Mouse (Mus musculus): ENCODE measurements around the gene Dazl. TPM values are rescaled to one million over a fixed set of nuclear protein-coding genes. Genes with fewer than 3 reads are reported as not detected.
"Not testable (repeated sequence)": the region's sequence is repeated elsewhere in the genome, so short reads cannot be mapped to it uniquely, and the experiment has no call there.

The Dazl gene
- polyA plus RNA-seq, 1 experiment from 2014 or later = 0.14 TPM

GRCm38 (mm10) chr17:50261615-50262014 lies 31.8 kb downstream of the Dazl start:
- H3K27ac ChIP-seq; H3K9me3 ChIP-seq; H3K36me3 ChIP-seq; H3K4me2 ChIP-seq; H3K4me3 ChIP-seq (replicated peaks); H3K4me1 ChIP-seq; ATAC-seq (ENCODE audit: insufficient read depth, low FRiP score, low read depth); H3K27me3 ChIP-seq (replicated peaks); H3K9ac ChIP-seq: not testable (repeated sequence)
- 56% methylated on average over 4 of the region's 4 CpGs for WGBS

- H3K27ac ChIP-seq = no peak overlapping the region
- no peak for ATAC-seq (ENCODE audit: insufficient read depth, low FRiP score, low read depth)
- no peaks in the 10 kb centered on the region for H3K27me3 ChIP-seq (replicated peaks)
- H3K36me3 ChIP-seq = no peaks in the 10 kb centered on the region
- no peak overlapping the region for H3K4me3 ChIP-seq (replicated peaks)
- H3K9me3 ChIP-seq = no peaks in the 10 kb centered on the region
- H3K4me2 ChIP-seq = no peak overlapping the region
- no peaks in the 10 kb centered on the region for H3K4me1 ChIP-seq
- H3K9ac ChIP-seq = no peak overlapping the region
- WGBS = 85% methylated on average over 6 of the region's 6 CpGs
These were observed 32.6 kb downstream of the Dazl start for GRCm38 (mm10) chr17:50260856-50261255.

DNA sequence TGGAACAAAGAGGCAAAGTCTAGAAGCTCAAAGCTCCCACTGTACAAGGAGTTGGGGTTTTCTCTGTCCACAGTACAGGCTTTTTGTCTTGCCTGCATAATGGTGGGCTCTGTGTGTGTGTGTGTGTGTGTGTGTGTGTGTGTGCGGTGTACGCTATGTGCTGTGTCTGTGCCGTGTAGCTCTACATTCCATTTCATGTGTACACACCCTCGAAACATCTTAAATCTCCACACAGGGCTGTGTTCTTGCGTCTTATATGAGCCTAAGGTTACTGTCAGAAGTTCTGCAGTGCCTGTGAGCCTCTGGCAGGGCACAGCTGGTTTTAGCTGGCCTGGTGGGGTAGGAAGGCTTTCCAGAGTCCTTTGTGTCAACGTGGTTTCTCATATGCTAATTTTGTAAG lies 46.8 kb downstream of the Dazl start:
- Histone ChIP-seq H3K4me2 (no peak overlapping the region), H3K9me3 (no peaks in the 10 kb centered on the region), H3K4me3 (replicated peaks) (no peak overlapping the region), H3K27ac (no peak overlapping the region), H3K9ac (no peak overlapping the region), H3K36me3 (no peaks in the 10 kb centered on the region), H3K4me1 (no peaks in the 10 kb centered on the region), H3K27me3 (replicated peaks) (no peaks in the 10 kb centered on the region)
- 83% methylated on average over 6 of the region's 6 CpGs for WGBS
- ATAC-seq (ENCODE audit: insufficient read depth, low FRiP score, low read depth) = no peak

GRCm38 (mm10) chr17:50244675-50245074 lies 48.8 kb downstream of the Dazl start:
- 47% methylated on average over 4 of the region's 4 CpGs for WGBS
- no peak overlapping the region for H3K27ac ChIP-seq
- no peak overlapping the region for H3K4me2 ChIP-seq
- no peak overlapping the region for H3K4me3 ChIP-seq (replicated peaks)
- H3K27me3 ChIP-seq (replicated peaks) = no peaks in the 10 kb centered on the region
- no peak overlapping the region for H3K9ac ChIP-seq
- no peak for ATAC-seq (ENCODE audit: insufficient read depth, low FRiP score, low read depth)
- no peaks in the 10 kb centered on the region for H3K36me3 ChIP-seq
- no peaks in the 10 kb centered on the region for H3K4me1 ChIP-seq
- no peaks in the 10 kb centered on the region for H3K9me3 ChIP-seq

DNA sequence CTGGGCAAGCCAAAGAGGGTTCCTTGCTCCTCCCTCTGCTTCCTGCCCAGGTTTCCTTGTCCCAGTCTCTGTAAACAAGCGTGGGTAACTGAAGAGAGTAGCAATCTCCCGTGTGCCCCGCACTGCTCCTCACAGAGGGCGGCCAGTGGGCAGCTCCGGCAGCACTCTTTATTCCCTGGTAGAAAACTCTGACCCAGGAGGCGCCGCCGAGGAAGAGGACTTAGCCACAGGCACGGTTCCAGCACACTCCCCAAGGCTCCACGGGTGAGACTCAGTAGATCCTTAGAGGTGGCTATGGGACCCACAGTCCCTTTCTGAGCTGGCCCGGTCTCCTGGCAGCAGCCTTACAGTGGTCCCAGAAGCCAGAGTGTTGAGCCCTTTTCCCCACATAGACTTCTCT lies 50.1 kb downstream of the Dazl start:
- Histone ChIP-seq H3K27me3 (replicated peaks) (no peaks in the 10 kb centered on the region), H3K36me3 (no peaks in the 10 kb centered on the region), H3K9ac (no peak overlapping the region), H3K9me3 (no peaks in the 10 kb centered on the region), H3K4me2 (no peak overlapping the region), H3K27ac (no peak overlapping the region), H3K4me1 (no peaks in the 10 kb centered on the region), H3K4me3 (replicated peaks) (no peak overlapping the region)
- 82% methylated on average over 11 of the region's 11 CpGs for WGBS
- no peak for ATAC-seq (ENCODE audit: insufficient read depth, low FRiP score, low read depth)

DNA sequence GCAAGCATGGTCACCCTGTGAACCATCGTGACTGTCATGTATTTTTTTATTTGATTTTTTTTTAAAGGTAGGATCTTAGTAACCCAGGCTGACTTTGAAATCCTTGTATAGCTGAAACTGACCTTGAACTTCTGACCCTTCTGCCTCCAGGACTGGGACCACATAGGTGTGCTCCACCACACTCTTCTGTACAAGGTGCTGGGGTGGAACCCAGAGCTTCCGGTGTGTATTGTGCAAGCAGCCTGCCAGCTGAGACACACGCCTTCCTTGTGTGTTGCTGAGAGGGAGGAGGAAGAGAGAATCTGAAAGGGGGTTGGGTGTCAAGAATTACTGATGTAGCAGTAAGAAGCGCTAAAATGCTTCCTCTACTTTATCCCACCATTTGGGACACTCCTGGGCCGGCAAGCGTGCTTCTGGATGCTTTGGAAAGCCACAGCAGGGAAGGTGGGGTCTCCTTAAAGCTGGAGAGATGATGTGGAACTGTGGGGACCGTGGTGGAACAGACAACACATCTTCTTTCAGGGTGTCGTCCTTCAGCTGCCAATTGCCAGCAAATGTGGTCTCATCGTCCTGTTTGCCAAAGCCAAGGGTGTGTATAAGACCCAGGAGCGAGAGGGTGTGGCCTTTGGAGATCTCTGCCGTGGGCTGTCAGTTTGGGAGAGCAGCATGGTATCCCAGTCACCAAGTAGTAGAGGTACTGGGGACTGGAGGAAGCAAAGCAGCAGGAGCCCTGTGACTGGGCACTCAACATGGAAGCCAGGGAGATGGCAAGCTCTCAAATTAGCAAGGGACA lies 55.4 kb downstream of the Dazl start:
- ATAC-seq (ENCODE audit: insufficient read depth, low FRiP score, low read depth) = no peak
- no peak overlapping the region for H3K9ac ChIP-seq
- H3K27me3 ChIP-seq (replicated peaks) = 0 out of 2 replicates have a peak, but pooled peaks cover 6% of the 10 kb centered on the region
- H3K4me1 ChIP-seq = no peaks in the 10 kb centered on the region
- no peak overlapping the region for H3K4me2 ChIP-seq
- no peaks in the 10 kb centered on the region for H3K36me3 ChIP-seq
- no peaks in the 10 kb centered on the region for H3K9me3 ChIP-seq
- no peak overlapping the region for H3K4me3 ChIP-seq (replicated peaks)
- H3K27ac ChIP-seq = no peak overlapping the region
- 55% methylated on average over 11 of the region's 11 CpGs for WGBS

DNA sequence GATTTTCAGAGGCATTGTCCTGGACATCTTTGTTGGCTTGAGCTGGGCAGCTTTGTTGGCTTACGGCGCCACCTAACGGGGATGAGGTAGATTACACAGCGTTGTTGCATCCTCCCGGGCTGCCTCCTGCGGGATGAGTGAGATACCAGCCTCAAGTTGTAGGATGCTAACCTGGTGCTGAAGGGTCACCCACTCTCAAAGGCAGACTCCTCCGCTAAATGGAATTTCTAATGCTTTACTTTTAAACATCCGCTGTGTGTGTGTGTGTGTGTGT lies 56.1 kb downstream of the Dazl start:
- Histone ChIP-seq H3K27me3 (replicated peaks) (0 out of 2 replicates have a peak, but pooled peaks cover 6% of the 10 kb centered on the region), H3K27ac (no peak overlapping the region), H3K36me3 (no peaks in the 10 kb centered on the region), H3K9me3 (no peaks in the 10 kb centered on the region), H3K4me2 (no peak overlapping the region), H3K4me3 (replicated peaks) (no peak overlapping the region), H3K4me1 (no peaks in the 10 kb centered on the region), H3K9ac (no peak overlapping the region)
- ATAC-seq (ENCODE audit: insufficient read depth, low FRiP score, low read depth) = no peak
- 4% methylated on average over 8 of the region's 8 CpGs for WGBS

DNA sequence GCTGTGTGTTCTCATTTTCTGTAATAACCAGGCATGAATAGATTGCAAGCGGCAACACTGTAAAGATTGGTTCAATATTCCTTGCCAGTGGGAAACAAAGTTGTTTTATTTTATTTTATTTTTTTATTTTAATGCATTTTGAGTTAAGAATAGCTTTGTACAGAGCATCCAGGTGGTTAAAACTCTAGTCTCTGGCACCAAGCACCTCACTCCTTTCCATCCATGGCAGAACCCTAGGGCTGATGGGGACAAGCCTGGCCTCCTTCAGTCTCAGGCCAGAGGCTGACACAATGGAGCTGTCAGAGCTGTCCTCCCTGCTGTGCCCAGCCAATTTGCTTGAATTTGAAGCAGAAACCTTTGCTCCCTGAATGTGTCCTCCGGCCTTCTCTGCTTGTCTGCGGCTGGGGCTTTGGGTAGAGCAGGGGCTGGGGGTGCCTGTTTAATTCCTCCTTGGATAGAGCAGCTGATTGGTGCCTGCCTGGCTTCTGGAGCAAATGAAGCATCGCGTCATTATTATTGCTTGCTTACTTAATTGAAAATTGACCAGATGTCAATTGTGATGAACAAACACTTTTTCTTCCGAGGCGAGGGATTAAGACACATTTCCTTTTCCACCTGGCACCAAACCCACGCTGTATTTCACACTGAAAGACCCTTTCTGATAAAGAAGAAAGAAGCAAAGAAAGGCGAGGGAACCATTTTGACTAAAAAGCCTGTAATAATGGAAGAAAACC lies 56.6 kb downstream of the Dazl start:
- WGBS = 51% methylated on average over 9 of the region's 9 CpGs
- no peak for ATAC-seq (ENCODE audit: insufficient read depth, low FRiP score, low read depth)
- H3K27ac ChIP-seq = no peak overlapping the region
- H3K9me3 ChIP-seq = no peaks in the 10 kb centered on the region
- no peak overlapping the region for H3K9ac ChIP-seq
- 0 out of 2 replicates have a peak, but pooled peaks cover 6% of the 10 kb centered on the region for H3K27me3 ChIP-seq (replicated peaks)
- H3K36me3 ChIP-seq = no peaks in the 10 kb centered on the region
- no peaks in the 10 kb centered on the region for H3K4me1 ChIP-seq
- H3K4me2 ChIP-seq = no peak overlapping the region
- no peak overlapping the region for H3K4me3 ChIP-seq (replicated peaks)

- Histone ChIP-seq H3K9ac (no peak overlapping the region), H3K27me3 (replicated peaks) (0 out of 2 replicates have a peak, but pooled peaks cover 6% of the 10 kb centered on the region), H3K4me1 (no peaks in the 10 kb centered on the region), H3K4me2 (no peak overlapping the region), H3K4me3 (replicated peaks) (no peak overlapping the region), H3K27ac (no peak overlapping the region), H3K9me3 (no peaks in the 10 kb centered on the region), H3K36me3 (no peaks in the 10 kb centered on the region)
- WGBS = 64% methylated on average over 13 of the region's 13 CpGs
- no peak for ATAC-seq (ENCODE audit: insufficient read depth, low FRiP score, low read depth)
These were observed 57.3 kb downstream of the Dazl start for GRCm38 (mm10) chr17:50235943-50236701.

DNA sequence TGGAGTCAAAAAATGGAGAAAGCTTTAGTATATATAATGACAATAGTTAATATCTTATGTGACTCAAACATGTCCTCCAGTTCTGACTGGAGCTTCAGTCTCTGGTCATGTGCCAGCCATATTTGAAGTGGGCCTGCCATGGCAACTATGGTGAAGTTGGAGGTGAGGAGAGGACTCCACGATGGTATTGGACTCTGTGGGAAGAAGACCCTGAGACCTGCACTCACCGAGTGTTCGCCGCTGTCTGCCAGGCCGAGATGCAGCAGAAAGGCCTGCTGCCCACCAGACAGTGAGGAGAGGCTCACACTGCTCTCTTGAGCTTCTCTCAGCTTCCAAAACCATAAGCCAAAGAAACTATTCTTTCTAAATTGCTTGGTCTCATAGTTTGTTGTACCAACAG lies 59.5 kb downstream of the Dazl start:
- H3K27ac ChIP-seq = no peak overlapping the region
- no peak for ATAC-seq (ENCODE audit: insufficient read depth, low FRiP score, low read depth)

GRCm38 (mm10) chr17:50232821-50233220 lies 60.6 kb downstream of the Dazl start:
- Histone ChIP-seq H3K27me3 (replicated peaks) (0 out of 2 replicates have a peak, but pooled peaks cover 2% of the 10 kb centered on the region), H3K36me3 (no peaks in the 10 kb centered on the region), H3K27ac (no peak overlapping the region), H3K4me1 (no peaks in the 10 kb centered on the region), H3K9me3 (no peaks in the 10 kb centered on the region), H3K4me2 (no peak overlapping the region), H3K9ac (no peak overlapping the region), H3K4me3 (replicated peaks) (no peak overlapping the region)
- ATAC-seq (ENCODE audit: insufficient read depth, low FRiP score, low read depth) = no peak
- WGBS = 82% methylated on average over 11 of the region's 11 CpGs

More for the DNA sequence above, 59.5 kb downstream of the Dazl start:
- Histone ChIP-seq H3K36me3 (no peaks in the 10 kb centered on the region), H3K27me3 (replicated peaks) (0 out of 2 replicates have a peak, but pooled peaks cover 6% of the 10 kb centered on the region), H3K9me3 (no peaks in the 10 kb centered on the region), H3K4me1 (no peaks in the 10 kb centered on the region), H3K4me2 (no peak overlapping the region), H3K9ac (no peak overlapping the region), H3K4me3 (replicated peaks) (no peak overlapping the region)
- 86% methylated on average over 5 of the region's 5 CpGs for WGBS

DNA sequence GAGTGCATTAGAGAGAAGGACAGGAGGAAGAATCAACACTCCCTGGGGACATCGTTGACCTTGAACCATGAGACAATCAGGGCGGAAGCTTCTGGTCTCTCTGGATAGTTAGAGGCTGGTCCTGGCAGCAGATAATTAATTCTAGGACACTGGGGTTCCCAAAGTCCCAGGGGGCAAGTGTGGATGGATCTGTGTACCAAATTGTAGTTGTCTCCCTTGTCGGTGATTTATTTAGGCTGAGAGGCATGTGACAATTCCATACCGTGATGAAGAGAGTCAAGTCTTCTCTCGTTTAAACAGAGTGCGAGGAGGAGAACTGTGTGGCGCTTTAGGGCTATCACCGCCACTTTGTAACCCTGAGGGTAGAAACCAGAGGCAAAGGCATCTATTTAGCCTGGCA lies 62.2 kb downstream of the Dazl start:
- WGBS = 88% methylated on average over 8 of the region's 8 CpGs

More for the DNA sequence above, 62.2 kb downstream of the Dazl start:
- Histone ChIP-seq H3K4me2 (no peak overlapping the region), H3K4me3 (replicated peaks) (no peak overlapping the region), H3K27me3 (replicated peaks) (no peaks in the 10 kb centered on the region), H3K36me3 (no peaks in the 10 kb centered on the region), H3K9me3 (no peaks in the 10 kb centered on the region), H3K27ac (no peak overlapping the region), H3K4me1 (no peaks in the 10 kb centered on the region), H3K9ac (no peak overlapping the region)
- no peak for ATAC-seq (ENCODE audit: insufficient read depth, low FRiP score, low read depth)

Measured in stomach, embryonic 15.5 days (tissue).